23 mouse cellular contexts compared by ENCODE assay signal in genomic region chr13:9431441-9431840, GRCm38 (mm10).
DNase-seq lines count a peak whose midpoint lies in the region; ATAC-seq lines count a peak whose summit lies in the region.
"Had no signal": no experiment of that assay in that cellular context is flagged by ENCODE, and none has a peak within 500 bp of the region (broad histone marks: within the 10 kb centered on the region; RNA-seq: fewer than 3 reads in every experiment).

No protein-coding gene starts in this region.

- ATAC-seq in heart, embryonic 11.5 days (replicated peaks; ENCODE audit: insufficient number of reproducible peaks, low FRiP score, low TSS enrichment), result no peak
- 0 out of 2 replicates have a peak, but pooled peaks have one; percentile 11 for ATAC-seq in hindbrain, embryonic 16.5 days
- no peak for ATAC-seq in hindbrain, embryonic 11.5 days (ENCODE audit: low FRiP score)
- ATAC-seq: inflammation-experienced regulatory T-cells, adult 6 months; intestine, postnatal 0 days; Patski had no signal

- H3K4me2 ChIP-seq in heart, embryonic 11.5 days, result no peak overlapping the region
- no peak overlapping the region for H3K4me2 ChIP-seq in hindbrain, embryonic 16.5 days (ENCODE audit: low read length)
- H3K4me2 ChIP-seq in hindbrain, embryonic 11.5 days (replicated peaks; ENCODE audit: low read depth, low read length), result no peak overlapping the region
- H3K4me2 ChIP-seq: embryonic facial prominence, embryonic 12.5 days; forebrain, embryonic 12.5 days; heart, embryonic 13.5 days; hindbrain, embryonic 15.5 days had no signal

- no peak overlapping the region for H3K4me3 ChIP-seq in heart, embryonic 11.5 days (ENCODE audit: low read depth, low read length)
- H3K4me3 ChIP-seq in hindbrain, embryonic 16.5 days (ENCODE audit: low read length), result no peak overlapping the region
- H3K4me3 ChIP-seq in hindbrain, embryonic 11.5 days (ENCODE audit: low read depth, low read length), result no peak overlapping the region
- H3K4me3 ChIP-seq in brown adipose tissue, adult 24 weeks (ENCODE audit: insufficient read depth, low read depth, low read length), result no peak overlapping the region
- H3K4me3 ChIP-seq: embryonic facial prominence, embryonic 12.5 days; forebrain, embryonic 12.5 days; heart, embryonic 13.5 days; hindbrain, embryonic 10.5 days; hindbrain, embryonic 15.5 days had no signal

- H3K9ac ChIP-seq in heart, embryonic 11.5 days (ENCODE audit: low read depth, low read length), result no peak overlapping the region
- H3K9ac ChIP-seq in hindbrain, embryonic 16.5 days (ENCODE audit: low read depth, low read length), result no peak overlapping the region
- no peak overlapping the region for H3K9ac ChIP-seq in hindbrain, embryonic 11.5 days (ENCODE audit: low read depth, low read length)
- H3K9ac ChIP-seq: embryonic facial prominence, embryonic 12.5 days; forebrain, embryonic 12.5 days; heart, embryonic 13.5 days; hindbrain, embryonic 15.5 days had no signal

- no peaks in the 10 kb centered on the region for H3K36me3 ChIP-seq in heart, embryonic 11.5 days (ENCODE audit: control insufficient read depth, insufficient read depth, low read length)
- no peaks in the 10 kb centered on the region for H3K36me3 ChIP-seq in hindbrain, embryonic 16.5 days (ENCODE audit: control insufficient read depth, insufficient read depth, low read length)
- H3K36me3 ChIP-seq in hindbrain, embryonic 11.5 days (ENCODE audit: control insufficient read depth, insufficient read depth, low read length), result no peaks in the 10 kb centered on the region
- H3K36me3 ChIP-seq: embryonic facial prominence, embryonic 12.5 days; forebrain, embryonic 12.5 days; heart, embryonic 13.5 days; hindbrain, embryonic 10.5 days; hindbrain, embryonic 15.5 days had no signal

- H3K27ac ChIP-seq in heart, embryonic 11.5 days (ENCODE audit: low read depth, low read length), result no peak overlapping the region
- no peak overlapping the region for H3K27ac ChIP-seq in hindbrain, embryonic 16.5 days (ENCODE audit: low read depth, low read length)
- no peak overlapping the region for H3K27ac ChIP-seq in hindbrain, embryonic 11.5 days (ENCODE audit: low read depth, low read length)
- peak overlapping the region; percentile 68 for H3K27ac ChIP-seq in brown adipose tissue, adult 24 weeks (replicated peaks; ENCODE audit: low read depth, low read length)
- H3K27ac ChIP-seq: embryonic facial prominence, embryonic 12.5 days; forebrain, embryonic 12.5 days; heart, embryonic 13.5 days; hindbrain, embryonic 10.5 days; hindbrain, embryonic 15.5 days had no signal

- no peaks in the 10 kb centered on the region for H3K9me3 ChIP-seq in heart, embryonic 11.5 days (replicated peaks; ENCODE audit: control insufficient read depth, low read length)
- H3K9me3 ChIP-seq in hindbrain, embryonic 16.5 days (ENCODE audit: control insufficient read depth, low read length), result no peaks in the 10 kb centered on the region; the same call in 1 of the 2 replicates
- H3K9me3 ChIP-seq in hindbrain, embryonic 11.5 days (ENCODE audit: control insufficient read depth, low read length), result peaks cover 3% of the 10 kb centered on the region; the same call in 1 of the 2 replicates
- H3K9me3 ChIP-seq: embryonic facial prominence, embryonic 12.5 days; forebrain, embryonic 12.5 days; heart, embryonic 13.5 days; hindbrain, embryonic 15.5 days had no signal

- no peaks in the 10 kb centered on the region for H3K27me3 ChIP-seq in heart, embryonic 11.5 days (ENCODE audit: control insufficient read depth, insufficient read depth, low read length)
- H3K27me3 ChIP-seq in hindbrain, embryonic 16.5 days (replicated peaks; ENCODE audit: control insufficient read depth, insufficient read depth, low read length), result no peaks in the 10 kb centered on the region
- no peaks in the 10 kb centered on the region for H3K27me3 ChIP-seq in hindbrain, embryonic 11.5 days (ENCODE audit: control insufficient read depth, insufficient read depth, low read length)
- H3K27me3 ChIP-seq: CH12.LX; embryonic facial prominence, embryonic 12.5 days; forebrain, embryonic 12.5 days; heart, embryonic 13.5 days; hindbrain, embryonic 15.5 days; Patski had no signal

- H3K4me1 ChIP-seq in heart, embryonic 11.5 days (ENCODE audit: control insufficient read depth, insufficient read depth, low read length), result peaks cover 2% of the 10 kb centered on the region
- H3K4me1 ChIP-seq in hindbrain, embryonic 16.5 days (ENCODE audit: control insufficient read depth, insufficient read depth, low read depth, low read length), result no peaks in the 10 kb centered on the region
- H3K4me1 ChIP-seq in hindbrain, embryonic 11.5 days (replicated peaks; ENCODE audit: control insufficient read depth, insufficient read depth, low read length), result no peaks in the 10 kb centered on the region
- H3K4me1 ChIP-seq in brown adipose tissue, adult 24 weeks (ENCODE audit: control insufficient read depth, insufficient read depth, insufficient read length, low read length), result peaks cover 14% of the 10 kb centered on the region
- H3K4me1 ChIP-seq: embryonic facial prominence, embryonic 12.5 days; forebrain, embryonic 12.5 days; hindbrain, embryonic 10.5 days; hindbrain, embryonic 15.5 days had no signal

- DNase-seq in heart, adult 11 months, result peak; percentile 92
- no peak for DNase-seq in hindbrain, embryonic 11.5 days (ENCODE audit: low spot score)
- peak; percentile 3 for DNase-seq in lung, postnatal 36 days
- DNase-seq in lung, postnatal 25 days (ENCODE audit: low spot score), result no peak
- DNase-seq in retina, embryonic 14.5 days (ENCODE audit: low spot score), result no peak
- DNase-seq: adrenal gland, postnatal 10 days; cerebellum, adult 11-12 months; cerebellum, adult 9-10 months; cerebellum, postnatal 25 days; gastrocnemius, postnatal 14 days; heart, postnatal 14 days had no signal

Comparison
In these comparisons a context has a peak if more than half of its experiments do, and no peak if none do; other contexts are left out.
1. DNase-seq: peak in heart, adult 11 months (single experiment) and lung, postnatal 36 days (single experiment); none in hindbrain, embryonic 11.5 days (single experiment), lung, postnatal 25 days (single experiment) and retina, embryonic 14.5 days (single experiment).